Mouse (Mus musculus) spleen, adult 2 months (tissue): ENCODE measurements around the gene Ecel1.

Experiments
- CTCF ChIP-seq: fragments of 200-500 bp; IDR thresholded peaks from 2 replicates; pipeline ENCODE4 v1.5.1; 2011; ENCODE audit warnings: mild to moderate bottlenecking, inconsistent platforms; ENCODE audit not compliant: insufficient read depth, insufficient read length, insufficient replicate concordance; ENCODE audit errors: extremely low read depth
- POLR2A ChIP-seq: fragments of 200-500 bp; IDR thresholded peaks from 2 replicates; pipeline ENCODE4 v1.6.1; 2011; ENCODE audit warnings: low read depth, low read length, inconsistent platforms

GRCm38 (mm10) chr1:87180896-87181295 is 24.6 kb upstream of the Ecel1 start:
- TF ChIP-seq CTCF (no peak), POLR2A (no peak)
